In genomic region chr11:68675274-68675673, GRCm38 (mm10) we compare ENCODE assay signal across 15 mouse cellular contexts. TPM values are rescaled to one million over a fixed set of nuclear protein-coding genes. Genes with fewer than 3 reads are reported as not detected.
DNase-seq lines count a peak whose midpoint lies in the region; ATAC-seq and TF ChIP-seq lines count a peak whose summit lies in the region.
"Had no signal": no experiment of that assay in that cellular context is flagged by ENCODE, and none has a peak within 500 bp of the region (broad histone marks: within the 10 kb centered on the region; RNA-seq: fewer than 3 reads in every experiment).

No protein-coding gene starts in this region.

- H3K4me1 ChIP-seq in kidney, adult 2 months (ENCODE audit: control insufficient read depth, insufficient read depth, low read length) = no peaks in the 10 kb centered on the region
- H3K4me1 ChIP-seq in stomach, postnatal 0 days (replicated peaks; ENCODE audit: control insufficient read depth, insufficient read depth) = no peaks in the 10 kb centered on the region; the same call in 1 of the 2 replicates
- H3K4me1 ChIP-seq in liver, postnatal 0 days (ENCODE audit: insufficient read depth) = no peaks in the 10 kb centered on the region
- H3K4me1 ChIP-seq: neural tube, embryonic 12.5 days had no signal

- DNase-seq in kidney, adult 2 months = peak; percentile 17
- DNase-seq in kidney, postnatal 10 days = no peak
- DNase-seq in right cerebral cortex, postnatal 36 days (ENCODE audit: low spot score in 2 of 2) = peak; percentile 26 to 63
- DNase-seq in right cerebral cortex, postnatal 14 days = no peak
- peak; percentile 26 for DNase-seq in gonadal fat pad, adult 2 months (ENCODE audit: low read depth)
- DNase-seq in stomach, postnatal 0 days (ENCODE audit: low spot score) = no peak
- DNase-seq in liver, postnatal 0 days = no peak
- DNase-seq: adrenal gland, postnatal 10 days; kidney, postnatal 4 days had no signal

- WGBS in kidney, adult 2 months = 67% methylated on average over 3 of the region's 3 CpGs
- WGBS in stomach, postnatal 0 days = 35% methylated on average over 3 of the region's 3 CpGs
- 56% methylated on average over 3 of the region's 3 CpGs for WGBS in liver, postnatal 0 days (ENCODE audit: insufficient replicate concordance)

- H3K27me3 ChIP-seq in kidney, adult 2 months (replicated peaks; ENCODE audit: control insufficient read depth, insufficient read depth, low read length) = no peaks in the 10 kb centered on the region
- no peaks in the 10 kb centered on the region for H3K27me3 ChIP-seq in stomach, postnatal 0 days (ENCODE audit: control insufficient read depth, insufficient read depth, low read length)
- H3K27me3 ChIP-seq in liver, postnatal 0 days (ENCODE audit: insufficient read depth, low read length) = no peaks in the 10 kb centered on the region
- H3K27me3 ChIP-seq: limb, embryonic 15.5 days; neural tube, embryonic 12.5 days had no signal

- no peak overlapping the region for H3K9ac ChIP-seq in stomach, postnatal 0 days (ENCODE audit: low read length)
- H3K9ac ChIP-seq in liver, postnatal 0 days (replicated peaks) = no peak overlapping the region
- H3K9ac ChIP-seq: limb, embryonic 15.5 days; neural tube, embryonic 12.5 days had no signal

- H3K36me3 ChIP-seq in kidney, adult 2 months (ENCODE audit: control insufficient read depth, insufficient read depth, low read length) = no peaks in the 10 kb centered on the region
- no peaks in the 10 kb centered on the region for H3K36me3 ChIP-seq in stomach, postnatal 0 days (ENCODE audit: control insufficient read depth, insufficient read depth, low read length)
- no peaks in the 10 kb centered on the region for H3K36me3 ChIP-seq in liver, postnatal 0 days (replicated peaks; ENCODE audit: insufficient read depth, low read length)
- H3K36me3 ChIP-seq: G1E; limb, embryonic 15.5 days; neural tube, embryonic 12.5 days had no signal

- H3K4me3 ChIP-seq in kidney, adult 2 months (ENCODE audit: insufficient read depth, low read depth, low read length) = no peak overlapping the region
- H3K4me3 ChIP-seq in stomach, postnatal 0 days (ENCODE audit: low read depth, low read length) = no peak overlapping the region
- no peak overlapping the region for H3K4me3 ChIP-seq in liver, postnatal 0 days (ENCODE audit: low read depth, low read length)
- H3K4me3 ChIP-seq: heart, adult 2 months; limb, embryonic 15.5 days; neural tube, embryonic 12.5 days had no signal

- TF ChIP-seq EP300 in stomach, postnatal 0 days (optimal IDR thresholded peaks at IDR 0.05) = no peak
- TF ChIP-seq EP300 in liver, postnatal 0 days (IDR thresholded peaks at IDR 0.05; ENCODE audit: low read depth) = no peak

- no peak overlapping the region for H3K4me2 ChIP-seq in stomach, postnatal 0 days (replicated peaks; ENCODE audit: low read depth)
- no peak overlapping the region for H3K4me2 ChIP-seq in liver, postnatal 0 days (ENCODE audit: low read depth, low read length)
- H3K4me2 ChIP-seq: limb, embryonic 15.5 days; midbrain, embryonic 11.5 days; neural tube, embryonic 12.5 days had no signal

- no peak overlapping the region for H3K27ac ChIP-seq in kidney, adult 2 months (ENCODE audit: insufficient read depth, low read depth, low read length)
- no peak overlapping the region for H3K27ac ChIP-seq in stomach, postnatal 0 days (replicated peaks)
- no peak overlapping the region for H3K27ac ChIP-seq in liver, postnatal 0 days (ENCODE audit: low read depth)
- H3K27ac ChIP-seq: heart, adult 2 months; limb, embryonic 15.5 days; neural tube, embryonic 12.5 days had no signal

- no peaks in the 10 kb centered on the region for H3K9me3 ChIP-seq in stomach, postnatal 0 days (ENCODE audit: control insufficient read depth, low read length)
- H3K9me3 ChIP-seq in liver, postnatal 0 days (ENCODE audit: low read length) = no peaks in the 10 kb centered on the region
- H3K9me3 ChIP-seq: G1E; limb, embryonic 15.5 days; neural tube, embryonic 12.5 days had no signal

- no peak for TF ChIP-seq CTCF in kidney, adult 2 months (conservative IDR thresholded peaks at IDR 0.05; ENCODE audit: insufficient read depth, insufficient read length, low read depth, low read length)
- TF ChIP-seq CTCF in stomach, postnatal 0 days (IDR thresholded peaks at IDR 0.05; ENCODE audit: low read depth) = no peak
- no peak for TF ChIP-seq CTCF in liver, postnatal 0 days (IDR thresholded peaks at IDR 0.05; ENCODE audit: low read depth)

- TF ChIP-seq POLR2A in kidney, adult 2 months (IDR thresholded peaks at IDR 0.05; ENCODE audit: low read depth, low read length) = no peak

- peak; percentile 51; the same call in 1 of the 2 replicates for ATAC-seq in stomach, postnatal 0 days (ENCODE audit: low FRiP score, low TSS enrichment)
- no peak for ATAC-seq in liver, postnatal 0 days
- ATAC-seq: intestine, embryonic 16.5 days had no signal

RNA-seq across cellular contexts. Expression of gene Myh10, which starts 16.1 kb away (rescaled TPM):
- 32.4 and 33.7 TPM in 2 replicates for polyA plus RNA-seq in kidney, adult 2 months (2012; rRNA removed)
- 25.0 and 41.5 TPM in 2 replicates for polyA plus RNA-seq in gonadal fat pad, adult 2 months (2012; rRNA removed)
- 20.0 and 20.5 TPM in 2 replicates for polyA plus RNA-seq in stomach, postnatal 0 days (2015; fragmentation: Nextera tagmentation; extraction: Ambion mirVana)
- polyA plus RNA-seq in liver, postnatal 0 days (2015; fragmentation: Nextera tagmentation; extraction: Ambion mirVana) = 6.8 and 8.0 TPM in 2 replicates

Comparison
In these comparisons a context has a peak if more than half of its experiments do, and no peak if none do; other contexts are left out.
1. DNase-seq: peak in kidney, adult 2 months (single experiment), right cerebral cortex, postnatal 36 days (2 of 2) and gonadal fat pad, adult 2 months (single experiment); none in kidney, postnatal 10 days (single experiment), right cerebral cortex, postnatal 14 days (single experiment), stomach, postnatal 0 days (single experiment) and liver, postnatal 0 days (single experiment).